Mouse (Mus musculus): ENCODE data around the gene Clk3.
A peak's percentile ranks its signal among the peaks of the same experiment; 100 is the strongest.

Clk3 gene

DNA sequence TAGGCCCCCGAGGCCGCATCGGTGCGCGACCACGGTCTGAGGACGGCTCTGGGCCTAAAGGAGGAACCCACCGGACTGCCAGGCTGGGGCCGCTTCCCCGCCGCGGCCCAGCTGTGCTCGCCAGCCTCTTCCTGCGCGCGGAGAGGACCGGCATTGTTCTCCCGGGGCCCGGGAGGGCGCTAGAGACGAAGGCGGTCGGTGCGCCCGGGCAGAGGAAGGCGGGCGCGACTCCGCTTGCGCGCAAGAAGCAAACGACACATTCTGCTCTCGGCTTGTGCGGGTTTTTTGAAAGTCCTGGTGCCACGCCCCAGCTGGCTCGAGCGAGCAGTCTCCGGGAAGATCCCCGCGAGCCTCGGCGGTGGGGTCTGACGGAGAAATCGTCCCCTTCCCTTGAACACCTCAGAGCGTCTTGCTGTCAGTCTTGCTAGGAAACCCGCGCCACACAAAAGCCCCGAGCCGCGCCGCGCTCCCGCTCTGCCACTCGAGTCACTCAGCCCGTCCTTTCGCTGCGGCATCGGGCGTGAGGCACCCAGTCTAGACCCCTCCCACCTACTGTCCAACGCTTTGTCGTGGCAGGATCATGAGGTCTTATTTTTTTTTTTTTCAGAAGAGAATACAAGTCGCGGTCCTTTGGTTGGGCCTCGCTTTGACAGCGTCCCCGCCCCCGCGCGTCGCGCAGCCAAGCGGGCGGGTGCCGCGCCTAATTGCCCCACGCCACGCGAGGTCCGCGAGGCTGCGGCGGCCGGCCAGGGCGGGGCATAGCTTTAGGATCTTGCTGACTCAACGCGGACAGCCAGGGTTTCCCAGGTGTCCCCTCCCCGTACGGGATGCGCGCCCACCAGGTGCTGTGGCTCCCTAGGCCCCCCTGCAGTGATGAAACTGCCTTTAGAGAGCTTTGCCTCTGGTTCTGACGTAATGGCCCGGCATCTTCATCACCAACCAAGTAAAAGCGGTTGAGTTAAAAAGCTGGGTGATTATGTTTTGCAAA lies at the start of gene Clk3:
Gene Clk3 (minus strand): TSS at position 497 of the 988 bp plus-strand sequence.
- peak; percentile 87 for DNase-seq

DNA sequence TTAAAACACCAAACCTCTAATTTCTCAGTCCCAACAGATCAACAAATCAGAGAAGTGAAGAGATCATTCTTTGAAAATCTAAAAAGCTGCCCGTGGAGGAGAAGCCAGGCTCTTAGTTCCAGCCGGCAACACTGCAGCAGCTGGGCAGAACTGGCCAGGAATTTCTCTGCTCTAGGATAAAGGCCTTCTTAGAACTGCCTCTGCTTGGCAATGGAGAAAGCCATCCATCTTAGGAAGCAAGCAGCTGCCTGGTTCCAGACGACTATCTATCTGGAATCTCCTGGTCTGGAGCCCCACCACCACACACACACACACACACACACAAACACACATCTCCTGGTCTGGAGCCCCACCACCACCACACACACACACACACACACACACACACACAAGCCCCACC lies 49.2 kb upstream of the Clk3 start:
- DNase-seq: no peak

DNA sequence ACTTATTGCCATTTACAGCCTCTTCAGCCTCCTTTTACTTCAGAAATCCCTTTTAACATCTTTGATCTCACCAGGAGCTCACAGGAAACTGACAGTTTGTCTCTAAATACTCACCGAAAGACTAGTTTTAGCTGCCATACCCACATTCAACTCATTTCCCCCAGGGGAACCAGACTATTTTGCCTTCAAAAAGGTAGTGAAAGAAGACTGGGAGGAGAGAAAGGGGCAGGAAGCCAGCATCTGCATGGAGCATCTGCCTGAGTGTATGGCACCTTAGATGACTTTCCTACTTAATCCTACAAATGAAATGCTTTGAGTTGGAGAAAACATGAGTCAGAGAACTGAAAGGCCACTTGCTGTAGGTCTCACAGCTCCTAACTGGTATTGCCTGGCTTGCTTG lies 48.4 kb upstream of the Clk3 start:
- no peak for DNase-seq

DNA sequence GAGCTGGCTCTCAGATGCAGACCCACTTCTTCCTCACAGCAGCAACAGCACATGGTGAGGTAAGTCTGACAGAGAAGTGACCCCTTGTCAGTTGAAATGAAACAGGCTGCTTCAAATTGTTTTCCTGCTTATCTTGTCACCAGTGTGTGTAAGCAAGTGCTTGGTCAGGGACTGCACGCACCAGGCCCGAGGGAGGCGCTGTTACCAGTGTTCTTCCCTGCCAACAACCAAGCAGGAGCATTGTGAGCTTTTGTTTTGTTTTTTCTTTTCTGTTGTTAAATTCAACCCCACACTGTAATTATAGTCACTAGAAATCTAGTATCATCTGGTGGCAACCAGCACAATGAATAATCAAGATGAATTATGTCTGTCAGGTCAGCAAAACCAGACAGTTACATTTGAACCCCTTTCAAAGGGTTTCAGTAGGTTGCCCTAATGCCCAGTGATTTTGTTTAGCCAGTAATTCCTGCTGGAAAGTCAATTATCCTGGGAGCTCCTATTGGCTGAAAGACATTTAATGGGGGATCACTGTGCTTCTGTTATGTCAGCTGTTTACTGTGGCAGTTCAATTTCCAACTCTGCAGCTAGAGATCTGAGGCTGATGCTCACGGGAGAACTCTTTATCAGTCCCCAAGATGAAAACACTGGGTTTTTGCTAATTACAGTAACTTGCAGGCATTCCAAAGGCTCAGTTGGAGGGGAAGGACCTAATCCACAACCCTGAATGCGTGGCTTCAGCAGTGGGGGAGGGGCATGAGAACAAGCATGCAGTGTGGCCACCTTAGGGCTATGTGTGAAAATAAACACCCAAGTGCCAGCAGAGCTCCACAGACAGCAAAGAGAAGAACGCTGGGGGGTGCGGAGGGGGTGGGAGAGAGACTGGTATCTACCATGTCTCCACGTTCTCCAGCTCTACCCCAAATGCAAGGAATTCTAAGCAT lies 46.4 kb upstream of the Clk3 start:
- no peak for DNase-seq

DNA sequence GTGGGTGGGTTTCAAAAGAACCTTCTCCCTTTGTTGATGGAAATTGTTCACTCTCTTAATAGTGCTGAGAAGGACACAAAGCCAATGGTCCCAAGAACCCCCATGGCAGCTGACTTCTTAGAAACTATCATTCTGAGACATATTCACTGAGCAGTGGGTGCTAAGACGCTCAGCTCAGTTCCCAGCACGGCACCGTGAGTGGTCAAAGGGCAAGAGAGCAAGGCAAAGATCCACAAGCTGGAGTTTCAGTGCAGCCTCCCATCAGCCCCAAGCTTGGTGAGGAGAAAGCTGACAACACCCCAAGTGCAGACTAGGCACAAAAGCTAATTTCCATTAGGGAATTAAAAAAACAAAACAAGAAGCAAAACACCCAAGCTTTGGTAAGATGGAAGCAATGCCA lies 45.0 kb upstream of the Clk3 start:
- no peak for DNase-seq

DNA sequence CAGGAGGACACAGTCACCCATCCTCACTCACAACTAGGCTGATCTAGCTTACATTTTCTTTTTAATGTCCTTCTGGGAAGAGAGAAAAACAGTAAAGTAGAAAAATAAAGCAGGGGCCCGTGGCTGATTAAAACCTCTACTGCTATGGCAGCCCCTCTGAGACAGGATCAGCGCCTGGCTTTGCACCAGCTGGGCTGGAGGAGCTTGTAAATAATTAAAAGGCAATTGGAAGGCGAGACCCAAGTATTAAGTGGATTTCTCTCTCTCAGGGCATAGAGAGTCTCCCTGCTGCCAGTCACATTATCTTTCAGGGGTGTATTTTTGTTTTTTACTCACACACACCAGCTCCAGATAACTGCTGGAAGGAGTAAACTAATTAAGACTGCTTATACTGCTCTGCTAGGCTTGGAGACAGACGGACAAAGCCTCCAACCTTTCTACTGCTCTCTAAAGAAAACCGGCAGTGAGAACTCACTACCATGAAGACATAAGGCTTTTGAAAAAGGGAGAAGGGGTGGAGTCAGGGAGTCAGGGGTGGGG lies 43.2 kb upstream of the Clk3 start:
- no peak for DNase-seq

DNA sequence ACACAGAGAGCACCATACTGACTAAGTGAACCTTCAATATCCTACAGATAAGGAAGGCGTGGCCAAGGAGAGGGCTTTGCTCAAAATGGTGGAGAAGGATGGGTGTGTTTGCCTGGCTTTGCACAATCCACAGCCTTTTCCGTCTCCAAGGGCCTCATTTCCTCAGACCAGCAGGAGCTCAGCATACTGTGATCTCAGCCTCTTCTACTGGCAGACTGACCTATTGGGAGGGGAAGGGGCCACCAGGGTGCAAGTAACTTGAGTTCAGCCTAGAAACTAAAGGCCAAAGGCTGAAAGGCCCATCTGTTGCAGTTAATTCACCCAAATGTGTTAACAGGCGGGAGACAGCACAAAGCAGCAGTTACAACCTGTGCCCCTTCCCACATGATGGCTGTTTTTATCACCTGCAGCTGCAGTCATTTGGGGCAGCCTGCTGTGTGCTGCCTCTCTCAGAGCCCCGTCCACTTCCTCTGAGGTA lies 41.6 kb upstream of the Clk3 start:
- peak; percentile 40 for DNase-seq

DNA sequence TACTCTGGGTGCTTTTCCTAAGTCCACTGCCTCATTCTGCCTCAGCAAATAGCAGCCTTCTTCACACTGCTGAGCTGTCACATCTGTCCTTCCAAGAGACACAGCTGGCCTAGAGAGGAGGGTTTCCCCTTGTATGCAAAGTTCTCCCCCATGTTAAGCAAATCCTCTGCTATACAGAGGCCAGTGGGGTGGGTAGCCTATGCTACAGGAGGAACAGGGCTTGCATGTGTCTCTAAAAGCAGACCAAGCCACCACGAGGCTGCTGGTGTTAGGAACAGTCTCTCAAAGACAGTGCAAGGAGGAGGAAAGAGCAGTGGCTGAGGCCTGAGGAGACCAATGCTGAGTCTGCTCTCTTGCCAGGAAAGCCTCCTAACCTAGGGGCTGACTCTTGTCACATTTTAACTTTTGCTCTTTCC lies 40.4 kb upstream of the Clk3 start:
- no peak for DNase-seq

DNA sequence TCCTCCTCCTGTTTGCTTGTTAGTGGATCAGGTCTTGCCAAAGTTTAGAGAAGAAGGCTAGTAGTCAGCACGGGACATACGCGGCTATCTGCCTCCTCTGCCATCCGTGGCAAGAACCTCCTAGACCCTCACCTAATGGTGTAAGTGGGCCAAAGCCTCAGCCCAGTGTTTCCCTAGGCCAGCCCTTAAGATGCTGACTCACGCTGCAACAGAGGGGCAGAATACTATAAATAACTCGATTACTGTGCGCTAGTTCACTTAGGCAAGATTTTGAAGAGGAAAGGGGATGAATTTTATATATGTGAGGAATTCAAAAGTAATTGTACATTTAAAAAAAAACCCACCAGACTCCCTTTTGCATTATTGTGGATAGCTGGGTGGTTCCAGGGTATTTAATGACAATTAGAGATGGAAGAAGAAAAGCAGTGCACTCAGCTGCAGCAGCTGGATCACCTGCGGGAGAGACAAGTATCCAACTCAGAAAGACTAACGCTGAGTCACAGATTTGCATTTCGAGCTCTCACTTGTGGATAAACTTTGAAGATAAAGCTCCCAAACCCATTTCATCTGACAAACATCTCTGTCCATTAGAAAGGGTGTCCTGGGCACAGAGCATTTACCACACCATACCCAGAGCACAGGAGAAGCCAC lies 39.6 kb upstream of the Clk3 start:
- peak; percentile 29 for DNase-seq

DNA sequence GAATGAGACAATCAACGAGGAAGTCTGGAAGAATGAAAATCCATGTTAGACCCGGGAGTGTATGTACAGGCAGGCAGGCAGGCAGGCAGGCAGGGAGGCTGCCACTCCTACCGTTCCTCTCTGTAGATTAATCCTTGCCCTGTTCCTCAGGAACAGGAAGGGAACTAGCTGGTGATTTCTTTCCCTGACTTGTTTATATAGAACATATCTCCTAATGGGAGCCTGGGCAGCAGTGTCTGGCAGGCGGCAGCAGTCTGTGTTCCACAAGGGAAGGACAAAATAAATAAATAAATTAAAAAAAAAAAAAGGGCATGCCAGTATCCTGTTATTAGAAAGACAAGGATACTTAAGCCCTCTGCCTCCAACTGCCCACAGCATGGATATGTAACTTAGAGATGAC lies 38.2 kb upstream of the Clk3 start:
- DNase-seq: no peak

DNA sequence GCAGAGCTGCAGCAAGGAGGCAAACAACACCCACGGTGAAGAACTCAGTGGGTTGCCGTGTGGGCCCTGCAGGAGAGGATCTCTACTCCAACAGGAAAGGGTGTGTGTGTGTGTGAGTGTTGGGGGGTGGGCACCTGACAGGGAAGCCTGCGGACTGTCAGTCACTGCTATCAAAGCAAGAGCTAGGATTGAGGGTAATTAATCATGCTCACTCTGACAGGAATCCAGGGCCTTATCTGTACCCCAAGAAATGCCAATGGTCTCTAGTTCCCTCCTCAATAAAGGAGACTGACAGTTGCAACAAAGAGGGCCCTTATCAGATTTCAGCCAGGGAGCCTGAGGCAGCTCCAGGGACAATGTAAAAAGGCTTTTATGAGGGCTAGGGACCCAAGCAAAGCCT lies 37.4 kb upstream of the Clk3 start:
- no peak for DNase-seq

DNA sequence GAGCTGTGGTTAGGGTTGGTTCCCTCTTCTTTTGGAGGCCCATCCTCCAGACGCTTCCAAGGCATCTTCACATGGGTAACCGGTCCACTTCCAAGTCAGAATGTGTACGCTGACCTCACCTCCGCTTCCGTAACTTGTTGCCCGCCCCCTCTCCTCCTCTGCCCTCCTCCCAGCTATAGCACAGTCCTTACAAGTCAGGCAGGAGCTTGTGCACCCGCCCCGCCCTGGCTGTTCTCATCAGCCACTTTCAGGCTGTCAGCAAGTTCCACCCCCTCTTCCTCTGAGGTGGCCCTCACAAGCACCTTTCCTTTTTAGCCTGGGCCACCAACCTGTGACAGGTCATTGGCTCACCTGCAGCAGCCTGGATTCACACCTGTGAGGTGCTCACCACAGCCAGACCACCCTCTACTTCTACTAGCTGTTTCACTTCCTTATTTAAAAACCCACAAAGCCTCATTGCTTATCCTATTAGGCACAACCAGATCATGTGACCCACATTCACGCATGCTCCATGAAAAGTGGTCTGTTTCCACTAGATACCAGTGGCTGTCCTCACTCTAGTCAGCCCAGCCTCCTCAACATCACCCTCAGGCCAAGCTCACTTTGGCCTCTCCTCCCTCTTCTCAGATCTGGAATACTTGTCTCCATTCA lies 34.8 kb upstream of the Clk3 start:
- DNase-seq: peak; percentile 61

DNA sequence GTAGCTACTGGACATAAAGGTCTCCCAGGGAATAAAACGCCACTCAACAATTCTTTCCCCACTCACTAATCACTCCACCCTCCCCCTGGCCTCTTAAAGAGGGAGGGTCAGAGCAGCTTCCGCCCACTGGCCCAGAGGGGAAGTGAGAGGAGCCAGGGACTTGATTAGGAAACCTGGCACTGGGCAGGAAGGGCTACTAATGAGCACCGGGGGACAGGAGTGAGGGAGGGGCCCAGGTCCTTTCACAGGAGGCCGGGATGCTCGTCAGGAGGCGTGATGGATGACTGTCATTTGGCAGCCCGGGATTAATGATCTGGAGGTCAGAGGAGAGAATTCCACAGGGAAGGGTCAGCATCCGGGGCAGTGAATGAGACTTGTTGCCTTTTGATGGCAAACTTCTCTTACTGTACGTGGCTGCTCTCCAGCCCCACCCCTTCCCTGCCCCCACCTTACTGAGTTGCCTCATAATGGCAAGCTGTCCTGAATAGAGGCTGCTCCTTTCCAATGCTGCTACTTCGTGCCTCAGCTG lies 33.1 kb upstream of the Clk3 start:
- no peak for DNase-seq

DNA sequence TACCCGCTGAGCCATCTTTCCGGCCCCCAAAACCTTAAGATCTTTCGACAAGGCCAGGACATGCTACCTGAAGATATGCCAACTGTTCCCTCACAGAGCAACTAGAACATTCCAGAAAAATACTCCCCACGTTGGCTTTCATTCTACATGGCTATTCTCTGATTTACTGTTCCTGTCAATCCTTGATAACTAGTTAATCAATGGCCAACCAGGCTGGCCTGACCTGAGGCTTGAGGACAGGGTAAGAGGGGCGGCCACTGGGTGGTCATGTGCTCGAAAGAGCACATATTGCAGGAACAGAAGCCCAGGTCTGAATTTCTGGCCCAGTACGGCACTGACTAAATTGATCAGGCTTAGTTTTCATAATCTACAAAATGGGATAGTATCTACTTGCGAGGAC lies 31.8 kb upstream of the Clk3 start:
- no peak for DNase-seq

DNA sequence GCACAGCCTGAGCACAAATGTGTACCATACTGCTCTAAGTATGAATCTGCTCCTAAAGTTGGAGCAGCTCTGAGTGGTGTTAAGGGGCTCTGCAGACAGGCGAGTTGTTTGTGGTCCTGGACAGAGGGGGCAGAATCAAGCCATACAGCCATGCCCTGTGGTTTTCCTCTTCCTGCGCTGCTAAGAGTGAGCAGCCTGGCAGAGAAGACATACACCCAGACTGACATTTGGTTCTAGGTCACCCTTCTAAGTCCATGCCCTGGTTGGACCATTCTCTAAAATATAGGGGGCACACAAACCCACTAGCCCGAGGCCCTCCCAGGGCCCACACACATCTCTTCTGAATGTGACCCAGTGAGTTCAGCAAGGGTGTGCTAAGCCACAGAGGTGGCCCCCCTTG lies 24.1 kb upstream of the Clk3 start:
- no peak for DNase-seq

DNA sequence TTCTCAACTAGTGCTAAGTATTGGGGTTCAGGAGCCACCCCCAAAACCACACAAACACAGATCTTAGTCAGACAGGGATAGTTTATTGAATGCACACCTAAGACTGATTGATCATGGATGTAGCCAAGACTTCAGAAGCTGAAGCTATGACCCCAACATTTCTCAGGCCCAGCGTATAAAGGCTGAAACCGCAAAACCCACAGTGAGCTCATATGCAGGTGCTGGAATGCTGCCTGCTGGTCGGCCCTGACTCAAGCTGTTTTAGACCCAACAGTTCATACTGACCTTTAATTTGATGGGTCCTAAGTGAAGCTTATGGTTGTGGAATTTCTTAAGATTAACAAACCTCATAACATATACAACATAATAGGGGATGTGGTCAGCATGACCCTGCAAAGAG lies 17.0 kb upstream of the Clk3 start:
- no peak for DNase-seq

DNA sequence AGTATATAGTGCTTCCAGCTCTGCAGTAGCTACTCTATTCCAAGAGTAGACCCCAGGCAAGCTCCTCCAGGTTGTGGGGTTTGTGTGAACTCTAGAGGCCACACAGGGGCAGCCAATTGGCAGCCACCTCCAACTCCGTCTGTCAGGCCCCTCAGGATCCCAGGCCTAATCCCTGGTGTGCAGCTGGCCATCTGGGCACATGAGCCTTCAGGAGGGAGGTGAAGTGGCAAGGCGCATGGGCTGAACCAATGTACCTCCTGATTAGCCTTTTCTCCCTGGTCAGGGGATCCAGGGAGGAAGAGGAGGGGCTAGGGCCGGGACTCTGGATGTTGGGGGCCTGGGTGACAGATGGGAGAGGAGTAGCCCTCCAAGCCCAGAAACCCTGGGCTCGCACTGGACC lies 10.1 kb upstream of the Clk3 start:
- DNase-seq: no peak

DNA sequence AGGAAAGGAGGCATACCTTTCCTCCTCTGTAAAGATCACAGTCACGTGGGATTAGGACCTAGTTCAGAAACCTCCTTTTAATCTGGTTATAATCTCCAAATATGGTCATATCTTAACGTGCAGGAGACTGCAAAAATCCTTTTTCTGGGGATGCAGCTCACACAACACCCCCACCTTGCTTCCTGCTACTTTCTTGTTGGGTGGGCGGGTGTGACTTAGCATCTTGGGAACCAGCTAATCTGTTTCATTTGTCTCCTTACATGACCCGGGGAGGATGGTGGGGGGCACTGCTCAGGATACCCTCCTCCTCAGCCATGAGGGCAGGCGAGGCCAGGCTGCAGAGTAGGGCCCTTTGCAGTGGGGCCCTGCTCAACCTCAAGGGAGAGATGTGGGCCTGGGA lies 9.4 kb upstream of the Clk3 start:
- DNase-seq: no peak

DNA sequence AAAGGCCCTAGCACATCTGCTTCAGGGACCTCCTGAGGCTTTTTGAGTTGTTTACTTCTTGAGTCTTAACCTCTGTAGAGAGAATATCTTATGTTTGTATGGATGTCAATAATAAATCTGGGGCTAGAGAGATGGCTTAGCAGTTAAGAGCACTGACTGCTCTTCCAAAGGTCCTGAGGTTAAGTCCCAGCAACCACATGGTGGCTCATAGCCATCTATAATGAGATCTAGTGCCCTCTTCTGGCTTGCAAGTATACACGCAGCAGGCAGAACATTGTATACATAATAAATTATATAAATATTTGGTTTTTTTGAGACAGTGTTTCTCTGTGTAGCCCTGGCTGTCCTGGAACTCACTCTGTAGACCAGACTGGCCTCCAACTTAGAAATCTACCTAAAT lies 8.5 kb upstream of the Clk3 start:
- DNase-seq: peak; percentile 46

DNA sequence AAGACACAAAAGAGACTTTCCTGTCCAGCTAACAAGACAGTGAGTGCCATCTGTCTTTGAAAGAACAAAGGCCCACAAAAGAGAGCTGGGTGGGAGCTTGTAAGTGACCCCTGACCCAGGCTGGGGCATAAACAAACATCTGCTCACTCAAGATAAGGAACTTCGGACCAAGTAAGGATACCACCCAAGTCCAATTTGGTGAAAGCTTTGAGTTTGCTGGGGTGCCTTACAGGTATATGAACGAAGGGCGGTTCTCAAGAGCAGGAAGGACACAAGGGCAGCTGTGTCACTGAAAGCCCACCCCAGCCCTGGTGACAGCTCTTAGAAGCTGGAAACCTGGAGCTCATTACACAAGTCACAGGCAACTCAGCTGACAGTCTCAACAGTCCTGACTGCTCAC lies 8.1 kb upstream of the Clk3 start:
- peak; percentile 48 for DNase-seq

DNA sequence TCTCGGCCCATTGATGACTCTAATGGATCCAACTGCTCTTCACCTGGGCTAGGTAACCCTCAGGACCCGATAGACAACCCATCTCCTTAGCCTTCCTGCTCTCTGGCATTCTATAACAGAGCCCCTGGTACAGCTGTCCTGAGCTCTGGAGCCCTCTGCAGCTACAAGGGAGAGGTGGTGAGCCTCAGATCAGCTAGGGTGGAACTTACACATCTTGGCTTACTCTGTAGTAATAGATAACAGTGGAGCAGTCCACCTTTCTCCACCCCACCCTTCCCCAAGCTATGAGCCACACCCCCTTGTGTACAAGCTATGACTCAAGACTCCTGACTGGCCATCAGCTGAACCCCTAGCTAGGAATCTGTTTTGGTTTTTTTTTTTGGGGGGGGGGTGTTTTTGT lies 5.2 kb upstream of the Clk3 start:
- peak; percentile 88 for DNase-seq

DNA sequence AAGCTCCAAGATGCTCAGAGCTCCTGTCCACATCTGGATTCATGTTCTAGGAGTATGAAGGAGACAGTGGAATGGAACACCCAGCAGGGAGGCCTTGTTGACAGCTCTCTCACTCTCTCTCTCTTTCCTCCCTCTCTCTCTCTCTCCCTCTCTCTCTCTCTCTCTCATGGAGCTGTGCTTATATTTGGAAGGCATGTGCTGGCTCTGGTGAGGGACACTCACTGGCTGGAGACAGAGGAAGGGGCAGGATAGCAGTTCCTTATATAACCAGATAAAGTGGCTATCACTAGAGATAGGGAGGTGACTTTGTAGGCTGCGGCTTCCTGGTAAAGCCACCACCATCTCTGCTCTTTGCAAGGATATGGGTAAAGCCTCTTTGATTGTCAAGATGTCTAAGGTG lies 4.6 kb upstream of the Clk3 start:
- DNase-seq: peak; percentile 73
